9 mouse cellular contexts compared by ENCODE assay signal in genomic region chr10:56525791-56526190, GRCm38 (mm10).
"Had no signal": no experiment of that assay in that cellular context is flagged by ENCODE, and none has a peak within 500 bp of the region (broad histone marks: within the 10 kb centered on the region; RNA-seq: fewer than 3 reads in every experiment).

No protein-coding gene starts in this region.

- DNase-seq: kidney, adult 18-20 months; kidney, postnatal 14 days; layer of hippocampus, postnatal 36 days; left cerebral cortex, postnatal 4 days; lung, embryonic 14.5 days; lung, postnatal 10 days; lung, postnatal 4 days; thymus, adult 18-20 months; thymus, postnatal 14 days had no signal
